8 mouse cellular contexts compared by ENCODE assay signal in genomic region chr3:20154531-20155367, GRCm38 (mm10). TPM values are rescaled to one million over a fixed set of nuclear protein-coding genes. Genes with fewer than 3 reads are reported as not detected.
A peak's percentile ranks its signal among the peaks of the same experiment; 100 is the strongest.
DNase-seq lines count a peak whose midpoint lies in the region; ATAC-seq and TF ChIP-seq lines count a peak whose summit lies in the region.

Gene Gyg (minus strand): TSS chr3:20155317.

- H3K4me2 ChIP-seq in forebrain, embryonic 11.5 days (ENCODE audit: low read depth, low read length, severe bottlenecking), result peak within 1 kb of the TSS; percentile 87
- H3K4me2 ChIP-seq in heart, embryonic 15.5 days, result peak within 1 kb of the TSS; percentile 80
- peak within 1 kb of the TSS; percentile 78 for H3K4me2 ChIP-seq in liver, embryonic 16.5 days (ENCODE audit: low read depth, low read length)
- H3K4me2 ChIP-seq in neural tube, embryonic 12.5 days (replicated peaks), result peak within 1 kb of the TSS; percentile 93
- peak within 1 kb of the TSS; percentile 80 for H3K4me2 ChIP-seq in stomach, postnatal 0 days (replicated peaks; ENCODE audit: low read depth)

- peak; percentile 15; the same call in 1 of the 2 replicates for TF ChIP-seq CTCF in stomach, postnatal 0 days (IDR thresholded peaks at IDR 0.05; ENCODE audit: low read depth)

- peak; percentile 84 for ATAC-seq in CD4-positive, CD25-positive, alpha-beta regulatory T cell, adult 4 months
- ATAC-seq in forebrain, embryonic 11.5 days (replicated peaks; ENCODE audit: low FRiP score), result peak; percentile 94
- peak; percentile 96 for ATAC-seq in heart, embryonic 15.5 days (replicated peaks; ENCODE audit: insufficient number of reproducible peaks, insufficient read depth, low FRiP score, low read depth)
- ATAC-seq in liver, embryonic 16.5 days (ENCODE audit: low read depth), result peak; percentile 91
- ATAC-seq in neural tube, embryonic 12.5 days (ENCODE audit: low FRiP score, low read depth), result peak; percentile 97
- peak; percentile 92 for ATAC-seq in stomach, postnatal 0 days (ENCODE audit: low FRiP score, low TSS enrichment)

- peaks cover 3% of the 10 kb centered on the region; the same call in 1 of the 2 replicates for H3K9me3 ChIP-seq in forebrain, embryonic 11.5 days (ENCODE audit: control insufficient read depth, low read length)
- H3K9me3 ChIP-seq in heart, embryonic 15.5 days (replicated peaks), result no peaks in the 10 kb centered on the region
- no peaks in the 10 kb centered on the region; the same call in 1 of the 2 replicates for H3K9me3 ChIP-seq in liver, embryonic 16.5 days (replicated peaks; ENCODE audit: control insufficient read depth, low read length)
- H3K9me3 ChIP-seq in neural tube, embryonic 12.5 days, result peaks cover 6% of the 10 kb centered on the region; the same call in 1 of the 2 replicates
- no peaks in the 10 kb centered on the region for H3K9me3 ChIP-seq in stomach, postnatal 0 days (ENCODE audit: control insufficient read depth, low read length)

- no peaks in the 10 kb centered on the region for H3K27me3 ChIP-seq in forebrain, embryonic 11.5 days (ENCODE audit: control insufficient read depth, insufficient read depth, low read length)
- no peaks in the 10 kb centered on the region for H3K27me3 ChIP-seq in heart, embryonic 15.5 days
- no peaks in the 10 kb centered on the region for H3K27me3 ChIP-seq in liver, embryonic 16.5 days (ENCODE audit: control insufficient read depth, insufficient read depth, low read depth, low read length)
- no peaks in the 10 kb centered on the region for H3K27me3 ChIP-seq in neural tube, embryonic 12.5 days (replicated peaks)
- H3K27me3 ChIP-seq in stomach, postnatal 0 days (ENCODE audit: control insufficient read depth, insufficient read depth, low read length), result no peaks in the 10 kb centered on the region

- H3K36me3 ChIP-seq in forebrain, embryonic 11.5 days (ENCODE audit: control insufficient read depth, insufficient read depth, low read length), result no peaks in the 10 kb centered on the region
- H3K36me3 ChIP-seq in heart, embryonic 15.5 days, result peaks cover 13% of the 10 kb centered on the region; the same call in 1 of the 2 replicates
- no peaks in the 10 kb centered on the region for H3K36me3 ChIP-seq in liver, embryonic 16.5 days (ENCODE audit: control insufficient read depth, insufficient read depth)
- H3K36me3 ChIP-seq in neural tube, embryonic 12.5 days, result no peaks in the 10 kb centered on the region; the same call in 1 of the 2 replicates
- no peaks in the 10 kb centered on the region for H3K36me3 ChIP-seq in stomach, postnatal 0 days (ENCODE audit: control insufficient read depth, insufficient read depth, low read length)

- no peak for TF ChIP-seq EP300 in stomach, postnatal 0 days (optimal IDR thresholded peaks at IDR 0.05)

- no peaks in the 10 kb centered on the region; the same call in 1 of the 2 replicates for H3K4me1 ChIP-seq in forebrain, embryonic 11.5 days (replicated peaks; ENCODE audit: control insufficient read depth, insufficient read depth, low read length)
- peaks cover 13% of the 10 kb centered on the region; the same call in 1 of the 2 replicates for H3K4me1 ChIP-seq in heart, embryonic 15.5 days (replicated peaks)
- peaks cover 8% of the 10 kb centered on the region for H3K4me1 ChIP-seq in liver, embryonic 16.5 days (ENCODE audit: control insufficient read depth, low read depth, low read length)
- peaks cover 9% of the 10 kb centered on the region; the same call in 1 of the 2 replicates for H3K4me1 ChIP-seq in neural tube, embryonic 12.5 days
- 0 out of 2 replicates have a peak, but pooled peaks cover 3% of the 10 kb centered on the region for H3K4me1 ChIP-seq in stomach, postnatal 0 days (replicated peaks; ENCODE audit: control insufficient read depth, insufficient read depth)

- H3K27ac ChIP-seq in forebrain, embryonic 11.5 days (ENCODE audit: low read depth, low read length), result no peak within 1 kb of the TSS
- H3K27ac ChIP-seq in heart, embryonic 15.5 days, result peak within 1 kb of the TSS; percentile 97
- peak within 1 kb of the TSS; percentile 53 for H3K27ac ChIP-seq in liver, embryonic 16.5 days (ENCODE audit: low read length)
- no peak within 1 kb of the TSS for H3K27ac ChIP-seq in neural tube, embryonic 12.5 days
- H3K27ac ChIP-seq in stomach, postnatal 0 days (replicated peaks), result peak within 1 kb of the TSS; percentile 64

- WGBS in forebrain, embryonic 11.5 days, result under 1% methylated on average over 73 of the region's 73 CpGs
- under 1% methylated on average over 73 of the region's 73 CpGs for WGBS in heart, embryonic 15.5 days
- under 1% methylated on average over 73 of the region's 73 CpGs for WGBS in liver, embryonic 16.5 days (ENCODE audit: insufficient replicate concordance)
- under 1% methylated on average over 73 of the region's 73 CpGs for WGBS in neural tube, embryonic 12.5 days
- 1% methylated on average over 60 of the region's 73 CpGs for WGBS in stomach, postnatal 0 days

- H3K9ac ChIP-seq in forebrain, embryonic 11.5 days (ENCODE audit: low read length), result peak within 1 kb of the TSS; percentile 77
- H3K9ac ChIP-seq in heart, embryonic 15.5 days, result peak within 1 kb of the TSS; percentile 98
- H3K9ac ChIP-seq in liver, embryonic 16.5 days (ENCODE audit: low read depth, low read length), result peak within 1 kb of the TSS; percentile 75
- peak within 1 kb of the TSS; percentile 77 for H3K9ac ChIP-seq in neural tube, embryonic 12.5 days
- peak within 1 kb of the TSS; percentile 86 for H3K9ac ChIP-seq in stomach, postnatal 0 days (ENCODE audit: low read length)

- H3K4me3 ChIP-seq in forebrain, embryonic 11.5 days (ENCODE audit: low read depth, low read length), result peak within 1 kb of the TSS; percentile 52
- peak within 1 kb of the TSS; percentile 97 for H3K4me3 ChIP-seq in heart, embryonic 15.5 days
- peak within 1 kb of the TSS; percentile 74 for H3K4me3 ChIP-seq in liver, embryonic 16.5 days (ENCODE audit: low read depth, low read length)
- H3K4me3 ChIP-seq in neural tube, embryonic 12.5 days, result peak within 1 kb of the TSS; percentile 74
- peak within 1 kb of the TSS; percentile 73 for H3K4me3 ChIP-seq in stomach, postnatal 0 days (ENCODE audit: low read depth, low read length)

- DNase-seq in c-Kit-positive CD71-negative TER-119-negative erythroid progenitor cells, embryonic 14.5 days (ENCODE audit: low read depth), result peak; percentile 18
- DNase-seq in forebrain, embryonic 11.5 days (ENCODE audit: low spot score), result peak; percentile 77
- peak; percentile 80 for DNase-seq in kidney, postnatal 14 days
- peak; percentile 72 for DNase-seq in stomach, postnatal 0 days (ENCODE audit: low spot score)

RNA-seq across cellular contexts. Expression of gene Gyg, which starts in this region (rescaled TPM):
- polyA plus RNA-seq in CD4-positive, CD25-positive, alpha-beta regulatory T cell, adult 4 months (2017; shearing (Covaris generic)), result 100 to 1,000 TPM; 101 to 102 TPM
- 36.2 and 37.6 TPM in 2 replicates for polyA plus RNA-seq in forebrain, embryonic 11.5 days (2014; fragmentation: Nextera tagmentation; extraction: Ambion mirVana)
- 463 and 501 TPM in 2 replicates for polyA plus RNA-seq in heart, embryonic 15.5 days (2015; fragmentation: Nextera tagmentation; extraction: Ambion mirVana)
- 16.9 and 18.2 TPM in 2 replicates for polyA plus RNA-seq in liver, embryonic 16.5 days (2015; fragmentation: Nextera tagmentation; extraction: Ambion mirVana)
- 25.3 and 27.0 TPM in 2 replicates for polyA plus RNA-seq in neural tube, embryonic 12.5 days (2016; fragmentation: Nextera tagmentation; extraction: Ambion mirVana)
- 28.5 and 28.9 TPM in 2 replicates for polyA plus RNA-seq in stomach, postnatal 0 days (2015; fragmentation: Nextera tagmentation; extraction: Ambion mirVana)

Comparison
In these comparisons a context has a peak if more than half of its experiments do, and no peak if none do; other contexts are left out.
1. DNase-seq: peak in every context shown above with its lines; median percentile 80 in kidney, postnatal 14 days; 77 in forebrain, embryonic 11.5 days; 72 in stomach, postnatal 0 days; 18 in c-Kit-positive CD71-negative TER-119-negative erythroid progenitor cells, embryonic 14.5 days.
2. H3K27ac ChIP-seq: peak in heart, embryonic 15.5 days (single experiment), liver, embryonic 16.5 days (single experiment) and stomach, postnatal 0 days (single experiment); none in forebrain, embryonic 11.5 days (single experiment) and neural tube, embryonic 12.5 days (single experiment).
3. Peak in every context shown above with its lines, with median percentiles within 50 percentile points of each other: ATAC-seq, H3K4me2 ChIP-seq, H3K4me3 ChIP-seq and H3K9ac ChIP-seq.